Mouse (Mus musculus) liver, postnatal 0 days (tissue): ENCODE data around the gene Akr1b10. TPM values are rescaled to one million over a fixed set of nuclear protein-coding genes. Genes with fewer than 3 reads are reported as not detected.
"Not testable (repeated sequence)": the region's sequence is repeated elsewhere in the genome, so short reads cannot be mapped to it uniquely, and the experiment has no call there.

Source experiments
- ATAC-seq: fragments of 200-750 bp; cut with Nextera tagmentation; 2 replicates; pipeline ENCODE4 v1.8.0; 2017; ENCODE audit warnings: mild to moderate bottlenecking, moderate library complexity
- DNase-seq: peaks from one replicate; pipeline ENCODE4 v3.0.0-alpha.2; 2016
- H3K27ac ChIP-seq: fragments of 300-500 bp; sonication (generic); 2 replicates; pipeline ENCODE4 v1.5.1; 2014; ENCODE audit warnings: antibody characterized with exemption, moderate library complexity, mild to moderate bottlenecking, low read depth
- H3K27me3 ChIP-seq: fragments of 300-500 bp; sonication (generic); 2 replicates; pipeline ENCODE4 v1.6.1; 2014; ENCODE audit warnings: low read length, control low read depth, mixed read lengths; ENCODE audit not compliant: insufficient read depth
- H3K36me3 ChIP-seq: fragments of 300-500 bp; sonication (generic); replicated peaks from 2 replicates; pipeline ENCODE4 v1.6.1; 2014; ENCODE audit warnings: mild to moderate bottlenecking, control low read depth, low read length, moderate library complexity, mixed read lengths; ENCODE audit not compliant: insufficient read depth
- H3K4me1 ChIP-seq: fragments of 300-500 bp; sonication (generic); 2 replicates; pipeline ENCODE4 v1.6.1; 2014; ENCODE audit warnings: antibody characterized with exemption, mild to moderate bottlenecking, control low read depth; ENCODE audit not compliant: insufficient read depth
- H3K4me2 ChIP-seq: fragments of 300-500 bp; sonication (generic); 2 replicates; pipeline ENCODE4 v1.6.1; 2014; ENCODE audit warnings: low read depth, mild to moderate bottlenecking, low read length, moderate library complexity, mixed read lengths
- H3K4me3 ChIP-seq: fragments of 300-500 bp; sonication (generic); 2 replicates; pipeline ENCODE4 v1.5.1; 2014; ENCODE audit warnings: low read depth, low read length
- H3K9ac ChIP-seq: fragments of 300-500 bp; sonication (generic); replicated peaks from 2 replicates; pipeline ENCODE4 v1.6.1; 2014; ENCODE audit warnings: mild to moderate bottlenecking, moderate library complexity
- H3K9me3 ChIP-seq: fragments of 300-500 bp; sonication (generic); 2 replicates; pipeline ENCODE4 v1.6.1; 2016; ENCODE audit warnings: mild to moderate bottlenecking, control low read depth, low read length, mixed read lengths
- CTCF ChIP-seq: sonication (generic); IDR thresholded peaks from 2 replicates; pipeline ENCODE4 v1.5.1; 2016; ENCODE audit warnings: antibody characterized with exemption, low read depth
- EP300 ChIP-seq: IDR thresholded peaks from 2 replicates; pipeline ENCODE4 v1.6.1; 2016; ENCODE audit warnings: antibody characterized with exemption, low read depth, mild to moderate bottlenecking
- WGBS: fragments of 180-500 bp; shearing (Covaris S2); extraction: QIAGEN DNeasy Blood & Tissue Kit; methylation state at CpG from one replicate; pipeline ENCODE4 v1.1.7; 2014; ENCODE audit not compliant: insufficient replicate concordance; 5-methylcytosine and 5-hydroxymethylcytosine counted together
- polyA plus RNA-seq: library from polyadenylated mRNA; unstranded; fragments of >200 nt; fragmentation: Nextera tagmentation; extraction: Ambion mirVana; gene quantifications from 2 replicates; pipeline ENCODE4 v1.2.1, GENCODE M21; 2015

The Akr1b10 gene
- polyA plus RNA-seq, 1 experiment from 2014 or later: 7.3 TPM

- DNase-seq (no peak), ATAC-seq (peak; percentile 51; the same call in 1 of the 2 replicates)
- Histone ChIP-seq H3K4me2 (no peak overlapping the region), H3K4me1 (no peaks in the 10 kb centered on the region), H3K27ac (no peak overlapping the region), H3K9me3 (no peaks in the 10 kb centered on the region), H3K9ac (no peak overlapping the region), H3K27me3 (no peaks in the 10 kb centered on the region), H3K4me3 (no peak overlapping the region), H3K36me3 (no peaks in the 10 kb centered on the region)
- TF ChIP-seq EP300 (peak; percentile 44; the same call in 1 of the 2 replicates), CTCF (no peak)
- 48% methylated on average over 9 of the region's 9 CpGs for WGBS
Observed at GRCm38 (mm10) chr6:34367998-34368397, 16.0 kb upstream of the Akr1b10 start.

- H3K9ac ChIP-seq: no peak overlapping the region
- WGBS: 67% methylated on average over 8 of the region's 8 CpGs
Observed at GRCm38 (mm10) chr6:34370081-34370480, 13.9 kb upstream of the Akr1b10 start.

GRCm38 (mm10) chr6:34371700-34372351 is 12.2 kb upstream of the Akr1b10 start:
- ATAC-seq: peak; percentile 65
- no peak overlapping the region for H3K4me3 ChIP-seq
- H3K4me1 ChIP-seq: no peaks in the 10 kb centered on the region
- no peaks in the 10 kb centered on the region for H3K36me3 ChIP-seq
- H3K9me3 ChIP-seq: no peaks in the 10 kb centered on the region
- TF ChIP-seq CTCF (peak; percentile 83), EP300 (no peak)
- H3K27ac ChIP-seq: no peak overlapping the region
- H3K27me3 ChIP-seq: no peaks in the 10 kb centered on the region
- H3K9ac ChIP-seq: 0 out of 2 replicates have a peak overlapping the region, but pooled peaks have one; percentile 8
- peak; percentile 78 for DNase-seq
- H3K4me2 ChIP-seq: peak overlapping the region; percentile 49
- WGBS: 22% methylated on average over 18 of the region's 18 CpGs

More at GRCm38 (mm10) chr6:34370081-34370480, 13.9 kb upstream of the Akr1b10 start:
- no peak overlapping the region for H3K4me2 ChIP-seq
- no peak for DNase-seq
- no peak overlapping the region for H3K27ac ChIP-seq
- H3K4me1 ChIP-seq: no peaks in the 10 kb centered on the region
- no peaks in the 10 kb centered on the region for H3K36me3 ChIP-seq
- TF ChIP-seq CTCF (no peak), EP300 (no peak)
- no peak overlapping the region for H3K4me3 ChIP-seq
- no peaks in the 10 kb centered on the region for H3K27me3 ChIP-seq
- no peak for ATAC-seq
- H3K9me3 ChIP-seq: no peaks in the 10 kb centered on the region

- H3K9me3 ChIP-seq: no peaks in the 10 kb centered on the region
- H3K9ac ChIP-seq: no peak overlapping the region
- H3K27ac ChIP-seq: no peak overlapping the region
- H3K4me3 ChIP-seq: no peak overlapping the region
- no peak for TF ChIP-seq CTCF
- TF ChIP-seq EP300: no peak
- no peak for DNase-seq
- no peaks in the 10 kb centered on the region for H3K36me3 ChIP-seq
- H3K4me2 ChIP-seq: no peak overlapping the region
- WGBS: 49% methylated on average over 7 of the region's 7 CpGs
- H3K4me1 ChIP-seq: no peaks in the 10 kb centered on the region
- no peaks in the 10 kb centered on the region for H3K27me3 ChIP-seq
- ATAC-seq: no peak
Observed at GRCm38 (mm10) chr6:34373841-34374240, 10.2 kb upstream of the Akr1b10 start.

GRCm38 (mm10) chr6:34375888-34376287 is 8.1 kb upstream of the Akr1b10 start:
- not testable (repeated sequence) for H3K4me1 ChIP-seq, H3K4me2 ChIP-seq, H3K9ac ChIP-seq, ATAC-seq, H3K27me3 ChIP-seq, H3K9me3 ChIP-seq, H3K4me3 ChIP-seq, DNase-seq, H3K36me3 ChIP-seq, H3K27ac ChIP-seq
- 71% methylated on average over 5 of the region's 5 CpGs for WGBS

GRCm38 (mm10) chr6:34383401-34383800 is 617 bp upstream of the Akr1b10 start:
- H3K27ac ChIP-seq: no peak overlapping the region
- no peak for ATAC-seq
- no peak overlapping the region for H3K4me2 ChIP-seq

More at GRCm38 (mm10) chr6:34383401-34383800, 617 bp upstream of the Akr1b10 start:
- TF ChIP-seq EP300: no peak
- Histone ChIP-seq H3K27me3 (no peaks in the 10 kb centered on the region), H3K4me1 (peaks cover 6% of the 10 kb centered on the region), H3K4me3 (no peak overlapping the region), H3K36me3 (no peaks in the 10 kb centered on the region), H3K9me3 (no peaks in the 10 kb centered on the region), H3K9ac (no peak overlapping the region)
- WGBS: 44% methylated on average over 8 of the region's 8 CpGs
- DNase-seq: no peak
